Mouse (Mus musculus): Measurements from ENCODE around the gene Gm1043.

Gene Gm1043

GRCm38 (mm10) chr5:37198011-37198688, 113.0 kb downstream of the Gm1043 start:
- DNase-seq (ENCODE audit: low read depth), result no peak

DNA sequence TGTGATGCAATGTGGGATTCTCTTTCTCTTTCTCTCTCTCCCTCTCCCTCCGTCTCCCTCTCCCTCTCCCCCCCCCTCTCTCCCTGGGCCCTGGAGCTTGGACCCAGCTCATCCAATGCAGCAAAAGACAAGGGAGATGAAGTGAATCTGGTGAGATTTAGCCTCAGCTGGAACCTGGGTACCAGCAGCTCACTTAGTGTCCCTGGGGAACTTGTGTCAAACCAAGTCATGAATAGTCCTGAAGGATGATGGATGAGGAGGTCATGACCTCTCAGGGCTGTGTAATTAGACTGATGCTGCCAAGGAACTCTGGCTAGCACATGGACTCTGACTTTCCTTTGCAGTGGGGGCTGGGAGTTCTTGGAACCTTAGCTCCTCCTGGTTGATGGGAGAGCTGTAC, 117.1 kb downstream of the Gm1043 start:
- DNase-seq (ENCODE audit: low read depth), result no peak

GRCm38 (mm10) chr5:37204886-37205285, 119.7 kb downstream of the Gm1043 start:
- no peak for DNase-seq (ENCODE audit: low read depth)

DNA sequence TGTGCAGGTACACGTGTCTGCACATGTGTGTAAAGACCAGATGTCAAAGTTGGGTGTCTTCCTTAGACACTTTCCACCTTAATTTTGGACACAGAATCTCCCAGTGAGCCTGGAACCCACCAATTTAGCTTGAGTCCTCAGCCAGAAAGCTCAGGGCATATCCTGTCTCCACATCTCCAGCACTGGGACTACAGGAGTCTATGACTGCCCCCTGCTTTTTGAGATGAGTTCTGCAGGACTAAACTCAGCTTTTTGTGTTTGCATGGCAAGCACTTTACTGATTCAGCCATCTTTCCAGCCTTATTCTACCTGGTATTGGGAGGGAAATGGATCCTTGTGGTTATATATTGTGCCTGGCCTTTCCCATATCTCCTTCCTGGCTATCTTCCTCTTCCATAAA, 120.2 kb downstream of the Gm1043 start:
- DNase-seq (ENCODE audit: low read depth), result no peak

DNA sequence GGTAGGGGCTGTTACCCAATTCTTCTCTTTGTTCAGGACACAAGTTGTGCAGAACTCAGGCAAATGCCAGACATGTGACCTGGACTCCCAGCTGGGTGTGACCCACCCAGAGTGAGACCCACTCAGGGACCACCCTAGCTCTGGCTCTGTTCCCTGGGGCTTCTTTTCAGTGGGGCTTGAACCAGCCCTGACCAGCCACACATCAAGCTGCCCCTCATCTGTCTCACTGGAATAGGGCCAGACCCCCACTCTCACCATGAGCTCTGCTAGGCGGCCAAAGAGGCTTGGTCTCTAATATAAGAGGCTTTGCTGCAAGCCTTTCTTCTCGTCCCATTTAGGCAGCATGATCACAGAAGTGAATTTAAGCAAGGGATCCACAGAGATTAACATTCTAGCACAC, 121.2 kb downstream of the Gm1043 start:
- DNase-seq (ENCODE audit: low read depth), result no peak

- DNase-seq (ENCODE audit: low read depth), result no peak
These were observed 128.0 kb downstream of the Gm1043 start for GRCm38 (mm10) chr5:37212938-37213708.

GRCm38 (mm10) chr5:37213709-37214103, 128.5 kb downstream of the Gm1043 start:
- DNase-seq (ENCODE audit: low read depth), result no peak

DNA sequence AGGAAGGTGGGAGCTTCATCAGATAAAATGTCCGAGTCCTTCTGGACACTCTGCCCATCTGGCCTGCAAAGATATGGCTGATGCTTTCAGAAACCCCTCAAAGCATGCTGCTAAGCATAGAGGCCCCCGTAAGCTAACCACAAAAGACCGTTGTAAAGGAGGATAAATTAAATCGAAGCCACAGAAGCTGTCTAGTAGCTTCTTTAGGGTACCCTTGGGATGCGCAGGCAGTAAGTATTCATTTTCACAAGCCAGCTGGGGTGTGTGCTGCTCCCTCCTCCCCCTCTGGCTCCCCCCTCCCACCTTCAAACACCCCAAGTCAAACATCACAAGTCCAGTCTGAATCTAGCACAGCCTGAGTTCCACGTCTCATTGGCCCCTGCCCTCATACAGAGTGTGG, 129.4 kb downstream of the Gm1043 start:
- DNase-seq (ENCODE audit: low read depth), result no peak

DNA sequence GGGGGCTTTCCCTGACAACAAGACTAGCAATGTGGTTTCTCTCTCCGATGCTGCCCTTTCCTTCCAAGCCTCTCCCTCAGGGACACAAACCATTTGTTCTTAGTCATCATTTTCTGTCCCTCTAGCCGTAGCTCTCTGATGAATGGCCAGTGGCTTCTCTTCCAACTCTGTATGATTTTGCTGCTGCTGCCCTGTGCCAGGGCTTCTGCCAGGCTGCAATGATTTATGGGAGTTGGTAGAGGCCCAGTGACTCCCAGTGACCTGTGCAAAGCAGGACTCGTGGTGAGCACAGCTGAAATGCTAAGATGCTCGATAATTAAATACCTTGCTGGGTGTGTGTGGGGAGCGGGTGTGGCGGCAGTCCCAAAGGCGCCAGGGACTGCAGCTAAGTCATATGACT, 130.1 kb downstream of the Gm1043 start:
- DNase-seq (ENCODE audit: low read depth), result no peak

- DNase-seq (ENCODE audit: low read depth), result no peak
These were observed 134.4 kb downstream of the Gm1043 start for GRCm38 (mm10) chr5:37219615-37220014.

GRCm38 (mm10) chr5:37220575-37220974, 135.4 kb downstream of the Gm1043 start:
- DNase-seq (ENCODE audit: low read depth), result no peak

GRCm38 (mm10) chr5:37221563-37221962, 136.4 kb downstream of the Gm1043 start:
- no peak for DNase-seq (ENCODE audit: low read depth)

DNA sequence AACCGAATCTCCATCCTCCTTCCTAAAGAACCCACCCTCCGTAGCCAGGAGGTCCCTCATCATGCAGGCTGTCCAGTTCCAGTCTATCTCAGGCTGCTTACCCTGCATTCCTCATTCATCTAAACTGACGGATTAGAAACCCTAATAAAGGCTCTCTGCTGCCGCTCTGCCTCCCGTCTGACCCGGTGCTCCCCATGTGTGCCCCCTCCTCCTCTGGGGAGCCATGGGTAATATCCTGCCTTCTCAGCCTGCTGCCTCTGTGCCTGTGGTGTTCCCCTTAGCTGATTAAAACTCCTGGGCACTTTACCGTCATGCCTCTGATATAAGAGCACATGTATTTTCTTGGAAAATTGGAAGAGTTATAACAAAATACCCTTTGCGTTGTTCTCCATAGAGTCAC, 137.1 kb downstream of the Gm1043 start:
- no peak for DNase-seq (ENCODE audit: low read depth)

- DNase-seq (ENCODE audit: low read depth), result no peak
These were observed 140.5 kb downstream of the Gm1043 start for GRCm38 (mm10) chr5:37225708-37226107.

DNA sequence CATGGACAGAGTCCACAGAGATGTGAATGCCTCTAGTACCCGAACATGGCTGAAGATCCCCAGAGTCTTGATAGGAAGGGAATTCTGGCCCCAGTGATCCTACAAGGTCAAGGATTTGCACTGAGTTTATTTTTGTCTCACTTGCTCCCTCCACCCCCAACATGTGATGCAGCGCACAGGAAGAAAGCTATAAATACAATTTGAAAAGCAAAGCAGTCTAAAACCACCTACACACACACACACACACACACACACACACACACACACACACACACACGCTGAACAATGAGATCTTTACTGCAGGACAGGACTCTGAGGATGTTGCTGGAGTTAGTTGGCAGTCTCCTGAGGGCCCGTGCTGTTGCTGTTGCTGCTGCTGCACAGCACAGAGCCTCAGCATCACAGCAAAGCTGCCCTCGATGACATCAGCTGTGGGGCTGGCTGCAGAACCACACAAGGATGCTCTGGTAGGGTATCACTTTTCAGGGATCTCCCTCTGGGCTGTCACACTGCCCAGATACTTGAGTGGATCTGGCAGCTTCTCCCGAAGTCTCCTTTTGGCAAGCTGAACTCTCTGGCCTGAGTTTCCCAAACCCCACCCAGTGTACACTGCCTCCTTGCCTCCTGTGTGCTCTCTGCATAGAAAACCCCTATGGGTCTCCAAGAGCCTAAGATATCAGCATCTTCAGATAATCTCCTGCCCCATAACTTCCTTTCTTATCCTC, 142.9 kb downstream of the Gm1043 start:
- no peak for DNase-seq (ENCODE audit: low read depth)

GRCm38 (mm10) chr5:37228894-37229293, 143.7 kb downstream of the Gm1043 start:
- DNase-seq (ENCODE audit: low read depth), result no peak

- no peak for DNase-seq (ENCODE audit: low read depth)
These were observed 147.9 kb downstream of the Gm1043 start for GRCm38 (mm10) chr5:37233010-37233557.

GRCm38 (mm10) chr5:37238654-37239053, 153.5 kb downstream of the Gm1043 start:
- DNase-seq (ENCODE audit: low read depth), result no peak

DNA sequence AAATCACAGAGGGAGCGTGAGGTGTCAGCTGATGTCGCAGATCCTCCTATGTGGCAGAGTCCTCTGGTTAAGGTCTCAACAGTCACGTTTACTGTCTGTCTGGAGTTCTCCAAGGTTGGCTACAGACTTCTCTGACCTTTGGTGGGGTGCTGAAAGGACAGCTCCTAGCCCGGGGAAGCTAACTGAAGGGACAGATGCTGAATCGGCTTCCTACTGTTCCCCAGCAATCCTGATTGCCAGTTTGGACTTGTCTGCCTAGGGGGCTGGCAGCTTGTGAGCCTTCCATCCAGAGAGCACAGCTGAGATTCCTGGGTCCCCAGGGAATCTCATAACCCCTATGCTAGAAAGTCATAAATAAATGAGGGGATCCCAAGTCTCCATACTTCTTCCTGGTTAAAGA, 155.4 kb downstream of the Gm1043 start:
- no peak for DNase-seq (ENCODE audit: low read depth)

DNA sequence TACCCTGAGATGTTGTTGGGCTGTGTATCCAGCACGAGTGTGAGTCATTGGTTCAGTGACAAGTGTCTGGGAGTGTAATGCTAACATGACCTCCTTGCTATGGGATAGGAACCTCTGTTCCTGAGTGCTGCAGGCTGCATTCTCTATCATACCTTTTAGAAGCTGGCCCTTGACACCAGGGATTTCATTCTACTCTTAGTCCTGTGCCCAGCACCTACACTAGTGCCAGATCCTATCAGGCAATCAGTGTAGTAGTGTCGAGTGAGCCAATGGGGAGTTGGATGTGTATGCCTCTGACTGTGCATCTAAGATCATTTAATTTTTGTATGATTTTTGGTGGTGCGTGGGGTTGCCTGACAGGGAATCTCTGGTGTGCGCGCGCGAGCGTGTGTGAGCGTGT, 156.1 kb downstream of the Gm1043 start:
- no peak for DNase-seq (ENCODE audit: low read depth)

DNA sequence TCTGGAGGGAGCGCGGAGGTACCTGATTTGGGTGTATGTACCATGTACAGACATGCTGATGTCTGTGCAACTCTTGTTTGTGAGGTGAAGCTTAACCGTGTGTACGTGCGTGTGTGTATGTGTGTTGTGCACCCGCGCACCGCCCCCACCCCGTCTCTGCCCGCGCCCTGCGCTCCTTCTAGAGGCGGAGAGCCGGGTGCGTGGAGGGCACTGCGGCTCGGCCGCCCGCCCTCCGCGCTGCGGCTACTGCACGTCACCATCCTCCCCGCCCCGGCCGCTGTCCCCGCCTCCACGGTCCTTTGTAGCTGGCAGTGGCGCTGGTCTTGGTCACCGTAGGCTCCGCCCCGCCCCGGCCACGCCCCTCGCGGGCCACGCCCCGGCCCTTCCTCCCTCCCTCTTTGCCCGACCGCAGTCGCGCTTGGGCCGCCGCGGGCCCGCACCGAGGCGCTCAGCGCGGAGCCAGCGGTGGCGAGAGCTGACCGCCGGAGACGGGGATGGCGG, 156.5 kb downstream of the Gm1043 start, which contains the start of gene Crmp1:
TSS of gene Crmp1 (plus strand) at position 290 of the 501 bp plus-strand sequence.
- no peak for DNase-seq (ENCODE audit: low read depth)

- DNase-seq (ENCODE audit: low read depth), result no peak
These were observed 157.4 kb downstream of the Gm1043 start for GRCm38 (mm10) chr5:37242360-37243168.
